Mouse (Mus musculus) mouse trophoblast stem cell (cell line): ENCODE data around the gene Gm13119.
"Not testable (repeated sequence)": the region's sequence is repeated elsewhere in the genome, so short reads cannot be mapped to it uniquely, and the experiment has no call there.

ENCODE experiments used
- in situ Hi-C, 2 experiments: fragments of 300-500 bp; cut with MseI, MboI; formaldehyde crosslinking; loops; 2 replicates in 1 of 2; 3 replicates in 1 of 2; pipeline ENCODE4 v1.15.1; 2025

Gm13119 gene

GRCm38 (mm10) chr4:144357642-144358041 is at the start of gene Gm13119:
Gene Gm13119 (plus strand): TSS chr4:144357942.
- in situ Hi-C loops, result not testable (repeated sequence)

GRCm38 (mm10) chr4:144312666-144313460 is 44.9 kb upstream of the Gm13119 start:
- in situ Hi-C loops, result not testable (repeated sequence)

- in situ Hi-C loops, result not testable (repeated sequence)
Measured at GRCm38 (mm10) chr4:144329949-144330348, 27.8 kb upstream of the Gm13119 start, which contains the start of gene Gm13128. Gene Gm13128 (plus strand): TSS chr4:144330249.

DNA sequence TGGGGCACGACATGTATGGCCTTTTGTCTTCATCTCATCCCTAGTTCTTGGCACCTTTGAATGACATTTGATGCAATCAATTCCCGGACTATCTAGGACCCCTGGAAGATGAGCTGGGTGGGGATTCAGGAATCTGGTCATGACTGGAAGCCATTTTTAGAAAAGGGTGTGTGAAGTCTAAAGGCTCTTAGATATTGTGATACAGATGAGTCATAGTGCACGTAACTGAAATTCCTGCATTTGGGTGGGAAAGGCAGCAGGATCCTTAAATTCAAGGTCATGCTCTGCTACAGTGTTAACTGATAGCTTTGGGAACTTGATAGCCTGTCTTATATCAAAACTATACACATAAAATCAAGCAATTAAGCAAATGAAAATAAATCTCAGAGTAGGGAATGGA is 21.9 kb upstream of the Gm13119 start:
- in situ Hi-C loops, result not testable (repeated sequence)

- in situ Hi-C loops, result no loop called here
Measured at GRCm38 (mm10) chr4:144377911-144378310, 20.2 kb downstream of the Gm13119 start, which contains the start of gene Pramef20. Gene Pramef20 (minus strand): TSS chr4:144377933.

DNA sequence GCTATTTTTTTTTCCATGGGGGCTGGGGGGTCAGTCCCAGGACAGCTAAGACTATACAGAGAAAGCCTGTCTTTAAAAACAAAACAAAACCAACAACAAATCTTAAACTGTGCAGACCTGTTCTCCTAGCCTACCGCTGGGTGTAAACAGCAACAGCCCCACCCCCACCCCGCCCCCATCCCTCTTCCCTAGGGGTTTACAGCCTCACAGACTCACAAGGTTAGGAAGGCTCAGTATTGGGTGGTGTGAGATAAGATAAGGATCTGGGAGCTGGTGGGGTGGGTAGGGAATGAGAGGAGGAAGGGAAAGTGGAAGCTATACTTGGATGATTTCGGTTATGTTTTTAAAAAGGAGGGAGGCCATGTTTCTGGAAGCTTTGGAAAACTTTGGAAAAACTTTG is 38.6 kb downstream of the Gm13119 start:
- in situ Hi-C loops, result no loop called here

DNA sequence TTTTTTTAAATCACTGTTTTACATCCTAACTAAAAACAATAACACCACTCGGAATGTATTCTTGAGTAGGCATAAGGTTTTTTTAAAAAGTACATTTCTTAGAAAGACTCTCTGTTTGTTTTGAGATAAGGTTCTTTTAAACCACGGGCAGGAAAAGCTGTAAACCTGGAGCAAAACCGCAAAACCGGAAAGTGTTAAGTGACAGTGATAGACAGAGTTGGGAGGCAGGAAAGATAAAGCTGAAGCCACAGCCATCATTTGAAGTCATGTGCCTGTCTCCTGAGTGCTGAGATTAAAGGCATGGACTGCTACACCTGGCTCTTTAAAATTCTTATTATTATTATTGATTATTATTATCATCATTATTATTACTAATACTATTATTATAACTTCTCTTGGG is 45.0 kb downstream of the Gm13119 start:
- in situ Hi-C loops, result no loop called here

- in situ Hi-C loops, result no loop called here
Measured at GRCm38 (mm10) chr4:144404456-144405086, 46.8 kb downstream of the Gm13119 start.

GRCm38 (mm10) chr4:144406261-144406660 is 48.5 kb downstream of the Gm13119 start:
- in situ Hi-C loops, result no loop called here

- in situ Hi-C loops, result no loop called here
Measured at GRCm38 (mm10) chr4:144408290-144408689, 50.5 kb downstream of the Gm13119 start, which contains the start of gene Pramef12. Gene Pramef12 (minus strand): TSS chr4:144408464.
